Mouse (Mus musculus) thymus, postnatal 10 days (tissue): ENCODE results near the gene Trmt10c.
A peak's percentile ranks its signal among the peaks of the same experiment; 100 is the strongest.
"Not testable (repeated sequence)": the region's sequence is repeated elsewhere in the genome, so short reads cannot be mapped to it uniquely, and the experiment has no call there.

Experiments
- DNase-seq, 2 experiments: peaks; one replicate each; pipeline ENCODE4 v3.0.0; 2021; ENCODE audit warnings: low spot score in 2 of 2

The Trmt10c gene

DNA sequence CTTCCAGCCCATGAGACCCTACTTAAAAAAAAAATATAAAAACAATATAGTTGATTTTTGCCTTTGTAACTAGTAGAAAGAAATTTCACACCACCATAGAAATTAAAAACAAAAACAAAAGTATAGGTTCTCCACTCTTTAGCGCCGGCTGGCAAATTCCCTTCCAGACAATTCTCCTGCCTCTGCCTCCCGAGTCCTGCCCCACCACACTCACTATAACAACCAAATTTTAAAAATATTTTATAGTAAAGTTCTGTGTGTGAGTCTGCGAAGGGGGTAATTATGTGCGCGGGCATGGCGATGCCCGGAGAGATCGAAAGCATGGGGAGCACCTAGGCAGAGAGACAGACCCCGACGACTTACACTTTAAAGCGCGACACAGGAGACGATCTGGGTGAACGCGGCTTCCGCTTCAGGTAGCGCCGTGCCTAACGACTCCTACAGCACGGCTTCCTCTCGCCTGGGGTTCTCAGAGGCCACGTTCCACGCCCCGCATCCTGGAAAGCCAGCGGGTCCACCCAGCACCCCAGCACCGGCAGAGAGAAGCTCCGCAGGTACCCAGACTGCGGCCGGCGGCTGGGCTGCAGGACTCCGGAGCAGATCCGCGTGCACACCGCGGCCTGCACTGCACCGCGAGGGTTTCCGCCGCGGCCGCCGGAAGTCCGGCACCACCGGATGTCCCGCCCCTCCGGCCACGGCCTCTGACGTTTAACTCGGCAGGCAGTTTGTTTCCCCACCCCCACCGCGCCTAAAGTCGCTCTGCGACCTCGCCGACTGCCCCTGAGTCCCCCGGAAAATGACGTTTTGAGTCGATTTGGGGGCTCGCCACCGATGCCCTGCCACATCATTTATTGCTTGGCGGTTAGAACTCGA is at the start of gene Trmt10c:
Gene Trmt10c (minus strand): TSS at position 682 of the 873 bp plus-strand sequence.
- DNase-seq, result peak; percentile 85 to 92

DNA sequence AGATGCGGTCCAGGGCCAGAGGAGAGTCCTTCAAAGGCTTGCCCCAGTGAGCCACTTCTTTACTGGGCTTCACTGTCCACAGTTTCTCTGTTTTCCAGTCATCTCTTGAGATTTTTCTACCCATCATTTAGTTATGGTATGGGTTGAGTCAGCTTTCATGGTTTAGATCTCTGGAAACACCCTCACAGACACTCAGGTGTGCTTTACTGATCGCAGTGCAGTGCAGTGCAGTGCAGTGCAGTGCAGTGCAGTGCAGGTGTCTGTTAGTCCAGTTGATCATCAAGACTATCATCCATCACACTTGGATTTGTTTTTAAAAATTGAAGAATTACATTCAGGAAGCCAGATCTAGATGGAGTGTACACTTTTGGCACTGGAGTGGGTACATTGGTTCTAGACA is 48.7 kb upstream of the Trmt10c start:
- DNase-seq, result no peak

DNA sequence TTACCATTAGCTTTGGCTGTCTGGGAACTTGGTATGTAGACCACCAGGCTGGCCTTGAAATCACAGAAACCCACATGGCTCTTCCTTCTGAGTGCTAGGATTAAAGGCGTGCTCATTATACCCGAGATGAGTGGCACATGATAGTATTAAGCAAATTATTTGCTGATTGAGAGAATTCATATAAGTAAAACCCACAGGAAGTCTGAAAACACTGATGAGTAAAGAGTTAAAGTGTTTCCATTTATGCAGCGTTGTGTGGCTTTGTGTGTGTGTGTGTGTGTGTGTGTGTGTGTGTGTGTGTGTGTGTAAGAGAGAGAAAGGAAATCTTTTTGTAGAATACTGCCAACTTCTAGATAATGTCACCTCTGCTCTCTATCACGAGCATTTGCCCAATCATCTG is 44.1 kb upstream of the Trmt10c start:
- no peak for DNase-seq

DNA sequence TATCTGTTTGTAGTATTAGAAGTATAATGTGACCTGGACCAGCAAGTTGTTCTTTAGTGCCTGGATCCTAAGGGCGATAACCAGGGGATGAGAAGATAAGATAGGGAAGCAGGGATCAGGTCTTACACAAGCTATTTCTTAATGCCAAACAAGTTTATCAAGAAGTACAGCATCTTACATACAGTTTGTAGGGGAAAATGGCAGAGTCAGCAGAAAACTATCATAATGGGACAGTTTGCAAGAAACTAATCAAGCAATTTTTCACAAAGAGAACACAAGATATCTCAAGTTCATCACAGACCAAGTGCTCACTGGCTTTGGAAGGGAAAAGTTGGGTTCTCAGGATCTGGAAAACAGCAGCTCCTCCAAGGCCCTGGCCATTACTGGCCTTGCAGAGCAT is 41.8 kb upstream of the Trmt10c start:
- no peak for DNase-seq

DNA sequence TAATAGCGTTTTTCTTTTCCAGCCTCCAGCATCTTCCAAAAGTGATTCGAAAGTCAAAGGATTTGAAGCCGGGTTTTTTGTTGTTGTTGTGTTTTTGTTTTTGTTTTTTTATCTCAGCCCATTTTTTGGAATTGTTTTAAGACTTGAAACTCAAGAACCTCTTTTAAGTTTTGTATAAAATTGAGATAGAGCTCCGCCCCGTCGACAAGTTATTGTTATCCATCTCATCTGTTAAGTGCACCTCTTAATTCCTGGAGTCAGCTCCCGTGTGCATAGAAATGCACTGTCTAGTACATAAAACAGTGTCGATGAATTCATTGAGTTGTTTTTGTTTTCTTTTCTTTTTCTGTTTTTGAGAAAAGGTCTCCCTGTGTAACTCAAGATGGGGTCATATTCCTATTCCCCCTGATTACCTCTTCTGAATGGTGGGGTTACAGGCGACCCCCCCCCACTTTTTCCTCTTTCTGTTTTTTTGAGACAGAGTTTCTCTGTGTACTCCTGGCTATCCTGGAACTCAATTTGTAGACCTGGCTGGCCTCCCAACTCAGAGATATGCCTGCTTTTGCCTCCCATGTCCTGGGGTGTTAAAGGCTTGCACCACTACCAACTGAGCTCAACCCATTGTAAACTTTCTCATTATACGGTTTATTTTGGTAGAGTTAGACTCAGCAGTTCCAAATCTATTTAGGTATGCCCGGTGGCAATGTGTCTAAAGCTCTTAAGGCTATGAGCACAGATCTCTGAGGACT is 38.7 kb upstream of the Trmt10c start:
- no peak for DNase-seq

DNA sequence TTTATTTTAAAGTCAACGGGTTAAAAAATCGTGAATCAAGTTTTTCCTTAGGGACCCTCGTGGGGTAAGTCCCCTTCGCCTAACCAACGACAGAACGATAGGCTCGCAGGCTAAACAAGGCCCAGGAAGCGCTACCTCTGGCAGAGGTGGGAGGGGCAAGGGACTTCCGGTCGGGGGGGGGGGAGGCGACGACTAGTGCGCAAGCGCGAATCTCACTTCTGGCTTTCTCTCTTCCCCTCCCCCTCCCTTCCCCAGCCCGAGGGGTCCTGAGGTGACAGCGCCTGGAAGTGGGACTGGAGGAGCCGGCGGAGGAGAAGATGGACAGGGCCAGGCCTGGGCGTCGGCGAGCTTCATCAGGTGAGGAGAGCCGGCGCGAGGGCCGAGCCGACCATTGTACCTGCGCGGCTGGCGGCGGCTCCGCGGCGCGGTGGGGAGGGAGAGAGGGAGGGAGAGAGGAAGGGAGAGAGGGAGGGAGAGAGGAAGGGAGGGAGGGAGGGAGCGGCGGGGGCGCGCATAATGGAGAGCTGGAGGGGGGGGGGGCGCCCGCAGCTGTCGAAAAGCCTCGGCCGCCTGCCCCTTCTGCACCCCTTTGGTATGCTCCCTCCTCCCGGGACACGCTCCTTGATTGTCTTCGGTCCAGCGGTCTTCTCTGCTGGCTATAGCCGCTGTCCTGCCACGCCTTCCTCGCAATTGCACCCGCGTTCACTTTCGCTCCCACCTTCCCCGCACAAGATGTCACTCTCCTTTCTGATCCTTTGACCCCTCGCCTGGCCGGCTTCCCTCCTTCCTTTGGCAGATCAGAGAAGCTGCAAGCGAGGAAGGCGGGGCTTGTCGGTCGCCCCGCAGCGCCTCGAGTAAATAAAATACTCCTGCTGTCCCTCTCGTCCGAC is 37.8 kb upstream of the Trmt10c start:
- DNase-seq, result peak; percentile 83 to 87

DNA sequence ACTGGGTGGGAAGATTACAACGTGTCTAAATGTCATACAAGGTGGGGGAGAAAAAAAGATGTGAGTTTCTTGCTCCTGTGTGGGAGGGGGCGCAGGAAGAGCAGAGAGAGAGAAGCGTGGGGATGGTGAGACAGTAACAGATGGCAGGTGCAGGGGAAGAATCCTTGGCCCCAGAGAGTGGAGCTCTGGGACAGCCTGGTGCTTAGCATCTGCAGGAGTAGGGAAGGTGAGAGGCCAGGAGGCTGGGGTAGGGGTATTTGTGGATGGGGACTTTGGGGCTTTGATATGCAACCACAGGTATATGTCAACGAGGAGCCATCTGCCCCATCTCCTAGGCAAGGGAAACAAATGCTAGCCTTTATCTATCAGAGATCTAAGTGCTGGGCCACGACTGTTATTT is 36.9 kb upstream of the Trmt10c start:
- peak in 1 of 2 experiments; percentile 19 for DNase-seq

DNA sequence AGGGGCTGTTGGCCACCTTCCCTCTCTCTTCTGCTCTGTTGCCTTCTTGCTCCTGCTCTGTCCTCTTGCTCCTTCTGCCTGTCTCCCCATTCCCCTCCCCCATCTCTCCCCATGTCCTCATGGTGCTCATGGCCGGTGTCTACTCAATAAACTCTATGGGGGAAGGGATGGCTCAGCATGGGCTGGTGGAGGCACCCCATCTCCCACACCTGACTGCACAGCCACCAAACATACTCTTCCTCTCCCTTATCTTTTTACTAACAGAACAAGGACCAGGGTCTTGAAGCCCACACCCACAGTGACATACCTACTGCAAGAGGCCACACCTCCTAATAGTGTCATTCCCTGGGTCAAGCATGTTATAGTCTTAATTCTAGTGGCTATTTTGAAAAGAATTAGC is 36.5 kb upstream of the Trmt10c start:
- no peak for DNase-seq

DNA sequence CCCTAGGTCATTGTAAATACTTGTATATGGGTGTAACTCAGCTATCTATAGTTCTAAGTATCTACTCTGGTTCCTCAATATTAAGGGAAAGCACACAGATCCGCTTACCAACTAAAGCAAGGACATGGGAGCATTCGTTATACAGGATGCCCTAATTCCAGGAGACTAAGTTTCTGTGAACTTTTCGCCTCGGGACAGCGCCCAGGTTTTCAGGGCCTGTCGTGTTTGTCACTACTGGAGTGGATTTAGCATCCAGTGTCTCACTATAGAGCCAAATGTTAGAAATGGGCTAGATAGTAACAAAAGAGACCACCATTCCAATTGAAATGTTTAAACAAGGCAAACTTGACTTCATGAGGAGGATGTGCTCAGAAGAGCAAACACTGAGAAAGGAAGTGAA is 35.5 kb upstream of the Trmt10c start:
- DNase-seq, result not testable (repeated sequence)

DNA sequence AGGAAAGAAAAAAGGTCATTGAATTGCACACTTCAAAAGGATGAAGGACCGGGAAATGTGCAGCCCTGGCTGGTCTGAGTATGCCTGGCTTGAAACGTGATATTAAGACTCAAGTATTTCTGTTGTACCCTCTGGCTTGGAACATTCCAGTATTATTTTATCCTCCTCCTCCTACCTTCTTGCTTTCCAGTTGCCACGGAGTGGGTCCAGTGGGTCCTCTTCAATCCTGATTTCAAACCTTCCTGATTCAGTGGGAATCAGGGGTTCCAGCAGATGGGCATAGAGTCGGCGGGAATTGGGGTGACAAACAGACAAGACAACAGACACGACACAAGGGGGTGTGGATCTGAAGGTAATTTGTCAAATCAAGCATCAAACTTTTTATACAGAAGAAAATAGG is 34.9 kb upstream of the Trmt10c start:
- no peak for DNase-seq

DNA sequence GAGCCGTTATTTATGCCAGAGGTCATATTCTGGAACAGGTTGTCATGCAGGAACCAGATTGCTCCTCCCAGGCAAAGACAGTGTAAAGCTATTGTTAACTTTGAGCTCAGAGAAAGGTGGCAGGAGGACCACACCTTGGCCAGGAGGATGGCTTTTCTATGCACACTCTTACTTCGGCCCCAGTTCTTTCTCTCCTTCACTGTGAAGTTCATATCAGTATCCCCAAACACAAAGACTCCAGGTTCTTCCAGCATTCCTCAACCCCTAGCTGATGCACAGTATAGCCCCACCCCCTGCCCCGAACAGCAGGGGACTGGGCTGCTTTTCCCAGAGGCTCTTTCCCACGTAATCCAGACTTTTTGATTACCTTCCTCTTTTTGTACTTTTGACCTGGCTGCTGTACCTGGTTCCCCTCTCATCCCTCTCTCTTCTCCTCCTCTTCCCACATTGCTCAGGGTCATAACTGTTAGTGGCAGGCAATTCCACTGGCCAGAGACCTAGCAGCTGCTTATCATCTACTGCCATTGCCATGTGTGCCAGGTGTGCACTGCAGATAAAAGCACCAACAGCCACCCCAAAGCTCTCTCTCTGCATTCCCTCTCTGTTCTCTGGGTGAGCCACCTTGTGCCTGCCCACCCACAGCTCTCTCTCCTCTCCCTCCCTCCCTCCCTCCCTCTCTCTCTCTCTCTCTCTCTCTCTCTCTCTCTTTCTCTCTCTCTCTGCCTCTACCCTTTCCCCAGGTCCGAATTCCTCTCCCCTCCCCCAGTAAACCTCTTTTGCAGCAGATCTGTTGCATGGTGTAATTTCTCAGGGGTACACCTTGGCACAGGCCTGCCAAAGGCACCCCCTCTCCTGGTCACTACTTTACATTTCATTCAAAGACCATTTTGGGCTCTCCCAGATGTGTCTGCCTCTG is 34.0 kb upstream of the Trmt10c start:
- no peak for DNase-seq

DNA sequence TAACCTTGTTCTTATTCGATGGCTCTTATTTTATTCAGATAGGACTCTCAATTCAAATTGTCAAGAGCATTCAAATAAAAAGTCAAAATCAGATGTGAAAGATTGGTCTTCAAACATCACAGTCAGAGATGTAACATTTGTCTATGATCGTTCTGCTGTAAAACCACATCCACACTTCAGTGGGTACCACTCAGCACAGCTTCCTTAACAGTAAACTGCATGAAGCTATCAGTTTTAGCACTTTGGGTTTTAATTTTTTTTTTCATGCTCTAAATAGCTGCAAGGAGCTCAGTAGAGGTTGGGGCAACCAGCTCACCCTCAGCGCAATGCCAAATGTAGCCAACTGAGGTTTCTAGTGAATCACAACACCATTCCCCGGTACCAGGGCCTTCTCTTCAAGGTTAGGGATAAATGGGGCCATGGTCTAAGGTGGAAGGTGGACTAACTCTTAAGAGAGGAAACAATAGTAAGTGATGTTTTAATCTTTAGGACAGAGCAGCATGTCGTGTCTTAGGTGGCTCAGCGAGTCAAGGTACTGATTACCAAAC is 31.0 kb upstream of the Trmt10c start:
- no peak for DNase-seq

DNA sequence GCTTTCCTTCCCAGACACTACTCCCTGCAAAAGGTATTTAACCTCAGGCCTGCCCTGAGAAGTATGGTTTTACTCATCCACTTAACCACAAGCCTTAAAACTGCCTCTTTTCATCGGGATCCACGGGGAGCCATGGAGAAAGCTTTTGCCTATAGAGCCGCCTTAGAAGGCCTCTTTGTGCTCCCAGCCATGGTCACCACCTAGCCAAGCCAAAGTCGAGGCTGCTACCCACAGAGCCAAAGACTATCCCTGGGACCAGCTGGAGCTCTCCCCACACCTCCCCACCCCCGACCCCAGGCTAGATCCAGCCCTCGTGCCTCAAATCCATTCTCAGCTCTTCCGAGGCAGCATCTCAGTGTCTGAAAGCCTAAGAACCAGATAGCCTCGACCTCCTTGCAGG is 28.5 kb upstream of the Trmt10c start:
- no peak for DNase-seq

DNA sequence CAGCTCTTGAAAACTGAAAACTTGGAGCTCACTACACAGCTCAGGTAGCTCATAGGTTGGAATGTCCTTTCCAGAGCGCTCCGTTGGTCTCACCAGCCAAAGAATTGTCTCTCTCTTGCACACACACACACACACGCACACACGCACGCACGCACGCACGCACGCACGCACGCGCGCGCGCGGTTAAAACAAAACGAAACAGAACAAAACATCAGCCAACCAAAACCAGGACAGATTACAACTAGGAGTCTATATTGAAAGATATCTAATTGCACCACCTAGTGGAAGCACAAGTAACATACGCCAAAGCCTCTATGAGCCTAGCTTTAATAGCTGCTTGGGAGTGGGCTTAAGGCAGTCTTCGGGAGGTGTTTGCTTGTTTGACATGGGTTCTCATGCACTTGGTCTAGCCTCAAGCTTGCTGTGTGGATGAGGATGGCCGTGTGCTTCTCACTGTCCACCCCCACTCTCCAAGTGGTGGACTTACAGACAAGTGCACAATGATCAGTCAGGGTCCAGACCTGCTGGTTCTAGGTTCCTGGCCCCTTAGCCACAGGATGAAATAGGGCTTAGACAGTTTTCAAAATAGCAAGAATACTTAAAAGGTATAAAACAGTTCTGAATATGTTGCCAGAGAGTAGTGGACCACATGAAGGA is 26.8 kb upstream of the Trmt10c start:
- peak; percentile 47 to 62 for DNase-seq

DNA sequence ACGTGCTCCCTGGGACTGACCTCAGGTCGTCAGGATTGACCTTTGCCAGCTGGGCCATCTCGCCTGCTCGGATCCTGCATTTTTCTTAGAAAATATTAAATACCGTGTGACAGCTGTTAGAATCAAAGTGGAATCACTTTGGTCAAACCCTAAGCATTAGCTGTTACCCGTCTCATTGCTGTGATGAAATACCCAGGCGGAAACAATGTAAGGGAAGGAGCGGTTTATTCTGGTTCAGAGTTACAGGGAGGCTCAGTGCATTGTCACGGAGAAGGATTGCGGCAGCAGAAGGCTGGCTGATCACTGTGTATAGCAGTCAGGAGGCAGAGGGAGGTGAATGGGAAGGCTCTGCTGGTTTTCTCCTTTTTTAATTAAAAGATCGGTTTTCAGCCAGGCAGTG is 25.4 kb upstream of the Trmt10c start:
- no peak for DNase-seq

DNA sequence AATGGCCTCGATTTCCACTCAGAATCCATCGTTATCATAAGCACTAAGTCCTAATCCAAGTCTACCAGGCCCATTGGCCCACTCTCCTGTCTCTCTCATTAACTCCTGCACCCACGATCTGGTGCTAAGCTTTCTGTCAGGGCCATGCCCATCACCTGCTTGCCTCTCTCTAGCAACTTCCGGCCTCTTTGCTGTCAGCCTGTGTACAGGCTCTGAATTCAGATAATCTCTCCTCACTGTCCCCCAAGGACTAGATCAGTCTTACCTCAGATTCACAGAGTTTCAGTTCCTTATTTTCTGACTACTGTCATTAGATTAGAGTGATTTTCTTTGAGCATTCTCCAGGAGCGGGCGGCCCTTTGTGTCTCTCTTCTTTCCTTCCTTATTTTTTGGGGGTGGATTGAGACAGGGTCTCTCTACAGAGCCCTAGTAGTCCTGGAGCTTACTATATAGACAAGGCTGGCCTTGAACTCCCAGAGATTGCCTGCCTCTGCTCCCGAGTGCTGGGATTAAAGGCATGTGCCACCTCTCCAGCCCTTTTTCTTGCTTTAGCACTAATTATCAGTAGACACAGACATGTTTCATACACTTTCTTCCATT is 24.5 kb upstream of the Trmt10c start:
- no peak for DNase-seq

DNA sequence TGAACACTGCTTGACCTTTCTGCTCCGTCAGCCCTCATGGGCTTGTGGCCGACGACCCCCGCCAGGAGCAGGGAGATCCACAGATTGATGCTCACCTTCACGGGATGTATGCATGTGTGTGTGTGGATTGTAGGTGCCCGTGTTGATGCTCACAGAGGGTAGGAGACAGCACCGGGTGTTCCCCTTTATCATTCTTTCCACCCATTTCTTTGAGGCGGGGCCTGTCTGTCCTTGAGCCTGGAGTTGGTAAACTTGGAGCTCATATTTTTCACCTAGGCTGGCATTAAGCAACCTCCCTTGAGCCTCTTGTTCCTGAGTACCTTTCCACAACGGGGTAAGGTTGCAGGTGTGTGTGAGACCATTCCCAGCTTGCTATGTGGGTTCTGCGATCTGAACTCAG is 20.5 kb upstream of the Trmt10c start:
- no peak for DNase-seq

DNA sequence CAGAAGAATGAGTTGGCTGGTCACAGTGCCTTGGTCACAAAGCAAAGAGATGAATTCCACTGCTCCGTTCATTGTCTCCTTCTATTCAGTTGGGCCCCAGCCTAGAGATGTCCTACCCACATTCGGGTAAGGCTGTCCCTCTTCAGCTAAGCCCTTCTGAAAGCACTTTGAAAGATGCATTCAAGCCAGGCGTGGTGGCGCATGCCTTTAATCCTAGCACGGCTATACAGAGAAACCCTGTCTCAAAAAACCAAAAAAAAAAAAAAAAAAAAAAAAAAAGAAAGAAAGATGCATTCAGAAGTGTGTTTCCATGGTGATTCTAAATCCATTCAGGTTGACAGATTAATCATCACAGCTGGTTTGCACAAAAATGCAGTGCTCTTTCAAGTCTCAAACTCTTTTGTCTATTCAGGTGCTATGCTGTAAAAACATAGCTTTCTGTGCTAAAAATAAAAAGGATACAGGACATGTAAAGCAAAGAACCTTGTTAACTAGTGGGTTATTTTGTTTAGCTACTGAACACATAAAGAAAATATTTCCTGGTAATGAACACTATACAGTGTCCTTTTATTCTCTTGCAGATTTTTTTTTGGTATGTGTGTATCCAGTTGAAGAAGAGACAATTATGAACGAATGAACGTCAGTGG is 19.4 kb upstream of the Trmt10c start:
- no peak for DNase-seq

DNA sequence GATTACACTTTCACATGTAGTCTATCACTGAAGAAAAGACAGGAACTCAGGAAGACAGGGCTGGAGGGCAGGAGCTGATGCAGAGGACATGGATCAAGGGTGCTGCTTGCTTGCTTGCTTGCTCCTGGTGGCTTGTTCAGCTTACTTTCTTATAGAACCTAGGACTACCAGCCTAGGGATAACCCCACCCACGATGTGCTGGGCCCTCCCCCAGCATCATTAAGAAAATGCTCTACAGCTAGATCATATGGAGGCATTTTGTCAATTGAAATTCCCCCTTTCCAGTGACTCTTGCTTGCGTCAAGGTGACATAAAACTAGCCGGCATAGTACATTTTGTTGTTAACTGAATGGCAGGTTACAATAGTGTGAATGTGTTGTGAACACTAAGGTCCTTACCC is 18.3 kb upstream of the Trmt10c start:
- DNase-seq, result no peak
